Mouse (Mus musculus): ENCODE measurements at regions not wholly inside any gene's neighbourhood (a gene's known extent, or its start where the extent isn't known, plus 50 kb on each side); places are given as distances from the start of the nearest gene placed in this dataset.

- TF ChIP-seq CTCF (IDR thresholded peaks at IDR 0.05; ENCODE audit: control insufficient read depth, insufficient read depth, insufficient read length) (no peak), MYOD1 (IDR thresholded peaks at IDR 0.05; ENCODE audit: control insufficient read depth, insufficient read length, low read depth) (no peak), MAX (IDR thresholded peaks at IDR 0.05) (no peak), MYOG (IDR thresholded peaks at IDR 0.05; ENCODE audit: control insufficient read depth, extremely low read depth, insufficient read length) (no peak)
Observed at GRCm38 (mm10) chr2:48493574-48493973, 320.3 kb upstream of the Acvr2a start.

All from C2C12 (cell line).